Mouse (Mus musculus) heart, adult 2 months (tissue): Measurements from ENCODE around the gene Tmem230.

Experiments
- CTCF ChIP-seq: fragments of 200-600 bp; IDR thresholded peaks from 2 replicates; pipeline ENCODE4 v1.8.1; 2022; ENCODE audit warnings: antibody characterized with exemption, mild to moderate bottlenecking, moderate library complexity
- EP300 ChIP-seq: fragments of 200-500 bp; IDR thresholded peaks from 2 replicates; pipeline ENCODE4 v1.6.1; 2011; ENCODE audit warnings: low read depth, low read length, control low read depth; ENCODE audit not compliant: insufficient read depth
- POLR2A ChIP-seq: fragments of 200-500 bp; IDR thresholded peaks from 2 replicates; pipeline ENCODE4 v1.6.1; 2011; ENCODE audit warnings: mild to moderate bottlenecking, low read depth, low read length, control low read depth; ENCODE audit not compliant: insufficient read depth

- TF ChIP-seq CTCF (no peak), POLR2A (peak; percentile 96), EP300 (peak; percentile 87; the same call in 1 of the 2 replicates)
Measured at GRCm38 (mm10) chr2:132252542-132253528, 5.2 kb upstream of the Tmem230 start, which contains the start of gene Pcna.
